Mouse (Mus musculus) bone marrow, adult 2 months (tissue): ENCODE data around the gene Dnajc5g. TPM values are rescaled to one million over a fixed set of nuclear protein-coding genes. Genes with fewer than 3 reads are reported as not detected.

ENCODE experiments used
- H3K27ac ChIP-seq: fragments of 200-500 bp; 2 replicates; pipeline ENCODE4 v1.5.1; 2012; ENCODE audit warnings: low read depth, mild to moderate bottlenecking, control low read depth, inconsistent platforms, low read length; ENCODE audit not compliant: control insufficient read depth, poor library complexity, insufficient read depth
- H3K4me1 ChIP-seq: fragments of 200-500 bp; 2 replicates; pipeline ENCODE4 v1.6.1; 2011; ENCODE audit warnings: low read length; ENCODE audit not compliant: control insufficient read depth, insufficient read depth
- H3K4me3 ChIP-seq: fragments of 200-500 bp; replicated peaks from 2 replicates; pipeline ENCODE3; 2011; ENCODE audit warnings: mild to moderate bottlenecking, low read depth, low read length, control low read depth; ENCODE audit not compliant: control insufficient read depth
- CTCF ChIP-seq: fragments of 200-500 bp; IDR thresholded peaks from 2 replicates; pipeline ENCODE4 v1.5.1; 2011; ENCODE audit warnings: low read length, control low read depth; ENCODE audit not compliant: control insufficient read depth, insufficient read depth
- POLR2A ChIP-seq: fragments of 200-500 bp; IDR thresholded peaks from 2 replicates; pipeline ENCODE4 v1.6.1; 2011; ENCODE audit warnings: low read depth, mild to moderate bottlenecking, control low read depth, low read length, borderline replicate concordance; ENCODE audit not compliant: control insufficient read depth
- WGBS: fragments of 180-500 bp; shearing (Covaris S2); methylation state at CpG from one replicate; pipeline ENCODE4 v1.1.7; 2018; 5-methylcytosine and 5-hydroxymethylcytosine counted together
- polyA plus RNA-seq: library from polyadenylated mRNA; stranded (reverse); fragments of >200 nt; gene quantifications from 2 replicates; pipeline ENCODE4 v1.2.4, GENCODE M21; 2011; ENCODE audit warnings: low replicate concordance; ENCODE audit not compliant: missing spikeins, insufficient read depth, insufficient read length

Dnajc5g gene
- polyA plus RNA-seq = not detected in 2 replicates

- Histone ChIP-seq H3K27ac (no peak within 1 kb of the TSS), H3K4me3 (no peak within 1 kb of the TSS), H3K4me1 (no peaks in the 10 kb centered on the region)
- WGBS = 46% methylated on average over 9 of the region's 9 CpGs
- TF ChIP-seq CTCF (no peak), POLR2A (no peak)
These were observed at the start of gene Dnajc5g for GRCm38 (mm10) chr5:31105814-31106335. Gene Dnajc5g (plus strand): TSS chr5:31106285.

- TF ChIP-seq POLR2A (no peak), CTCF (no peak)
- H3K4me1 ChIP-seq = no peaks in the 10 kb centered on the region
- WGBS = 91% methylated on average over 3 of the region's 3 CpGs
- H3K4me3 ChIP-seq = no peak overlapping the region
- no peak overlapping the region for H3K27ac ChIP-seq
These were observed 36.3 kb upstream of the Dnajc5g start for GRCm38 (mm10) chr5:31069810-31070209.

GRCm38 (mm10) chr5:31071059-31071458 lies 35.0 kb upstream of the Dnajc5g start:
- Histone ChIP-seq H3K27ac (no peak overlapping the region), H3K4me1 (no peaks in the 10 kb centered on the region), H3K4me3 (no peak overlapping the region)
- WGBS = 81% methylated on average over 2 of the region's 2 CpGs
- TF ChIP-seq CTCF (no peak), POLR2A (no peak)

GRCm38 (mm10) chr5:31071821-31072220 lies 34.3 kb upstream of the Dnajc5g start:
- Histone ChIP-seq H3K27ac (no peak overlapping the region), H3K4me1 (no peaks in the 10 kb centered on the region), H3K4me3 (no peak overlapping the region)
- WGBS = 92% methylated on average over 11 of the region's 11 CpGs
- TF ChIP-seq CTCF = no peak
- no peak for TF ChIP-seq POLR2A

- 91% methylated on average over 12 of the region's 12 CpGs for WGBS
- H3K27ac ChIP-seq = no peak overlapping the region
- no peak overlapping the region for H3K4me3 ChIP-seq
- no peaks in the 10 kb centered on the region for H3K4me1 ChIP-seq
- TF ChIP-seq CTCF = no peak
- TF ChIP-seq POLR2A = no peak
These were observed 32.9 kb upstream of the Dnajc5g start for GRCm38 (mm10) chr5:31073176-31073575.

GRCm38 (mm10) chr5:31076346-31076745 lies 29.7 kb upstream of the Dnajc5g start:
- H3K4me3 ChIP-seq = no peak overlapping the region
- no peaks in the 10 kb centered on the region for H3K4me1 ChIP-seq
- H3K27ac ChIP-seq = no peak overlapping the region
- TF ChIP-seq CTCF (no peak), POLR2A (no peak)
- 84% methylated on average over 13 of the region's 13 CpGs for WGBS

GRCm38 (mm10) chr5:31080059-31080794 lies 25.9 kb upstream of the Dnajc5g start:
- no peak overlapping the region for H3K4me3 ChIP-seq
- TF ChIP-seq POLR2A (no peak), CTCF (no peak)
- no peaks in the 10 kb centered on the region for H3K4me1 ChIP-seq
- 76% methylated on average over 13 of the region's 13 CpGs for WGBS
- H3K27ac ChIP-seq = no peak overlapping the region

GRCm38 (mm10) chr5:31080795-31081164 lies 25.3 kb upstream of the Dnajc5g start:
- Histone ChIP-seq H3K4me3 (no peak overlapping the region), H3K4me1 (no peaks in the 10 kb centered on the region), H3K27ac (no peak overlapping the region)
- TF ChIP-seq POLR2A = no peak
- TF ChIP-seq CTCF = no peak
- WGBS = 75% methylated on average over 3 of the region's 3 CpGs

- Histone ChIP-seq H3K27ac (no peak overlapping the region), H3K4me3 (no peak overlapping the region), H3K4me1 (no peaks in the 10 kb centered on the region)
- TF ChIP-seq CTCF = peak; percentile 83
- TF ChIP-seq POLR2A = no peak
- WGBS = 79% methylated on average over 3 of the region's 3 CpGs
These were observed 24.7 kb upstream of the Dnajc5g start for GRCm38 (mm10) chr5:31081386-31081785.
